Mouse (Mus musculus): ENCODE results near the gene Myrip. TPM values are rescaled to one million over a fixed set of nuclear protein-coding genes. Genes with fewer than 3 reads are reported as not detected.

Myrip gene
- polyA plus RNA-seq, 1 experiment from 2014 or later, result 0.34 TPM

DNA sequence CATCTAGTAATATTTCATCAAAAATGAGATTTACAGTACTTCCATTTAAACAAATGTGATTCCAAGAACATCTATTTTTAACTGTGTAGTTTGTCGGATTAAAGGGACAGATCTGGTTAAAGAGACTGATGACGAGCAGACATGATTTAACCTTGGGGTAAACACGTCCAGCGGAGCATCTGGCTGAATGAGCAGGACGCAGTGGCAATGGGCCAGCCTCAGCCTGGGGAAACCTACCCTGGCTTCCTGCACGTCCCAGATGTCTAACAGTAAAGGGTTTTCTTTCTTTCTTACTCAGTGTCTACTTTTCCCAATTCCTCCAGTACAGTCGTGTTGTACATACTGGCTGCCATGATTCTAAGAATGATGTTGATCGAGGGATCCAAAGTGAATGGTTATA is 185.8 kb downstream of the Myrip start:
- TF ChIP-seq CTCF (IDR thresholded peaks at IDR 0.05; ENCODE audit: low read depth), result no peak
- Histone ChIP-seq H3K36me3 (ENCODE audit: insufficient read depth, low read length) (no peaks in the 10 kb centered on the region), H3K4me3 (replicated peaks; ENCODE audit: low read depth, low read length) (no peak overlapping the region), H3K27ac (no peak overlapping the region), H3K4me1 (replicated peaks; ENCODE audit: insufficient read depth, low read length) (no peaks in the 10 kb centered on the region), H3K9ac (ENCODE audit: low read depth, low read length) (no peak overlapping the region), H3K27me3 (ENCODE audit: insufficient read depth, low read length) (no peaks in the 10 kb centered on the region), H3K4me2 (ENCODE audit: low read length) (no peak overlapping the region), H3K9me3 (replicated peaks; ENCODE audit: low read length) (no peaks in the 10 kb centered on the region)
- DNase-seq (ENCODE audit: low spot score) (no peak), ATAC-seq (replicated peaks; ENCODE audit: low FRiP score, low read depth) (no peak)
- 59% methylated on average over 8 of the region's 8 CpGs for WGBS

DNA sequence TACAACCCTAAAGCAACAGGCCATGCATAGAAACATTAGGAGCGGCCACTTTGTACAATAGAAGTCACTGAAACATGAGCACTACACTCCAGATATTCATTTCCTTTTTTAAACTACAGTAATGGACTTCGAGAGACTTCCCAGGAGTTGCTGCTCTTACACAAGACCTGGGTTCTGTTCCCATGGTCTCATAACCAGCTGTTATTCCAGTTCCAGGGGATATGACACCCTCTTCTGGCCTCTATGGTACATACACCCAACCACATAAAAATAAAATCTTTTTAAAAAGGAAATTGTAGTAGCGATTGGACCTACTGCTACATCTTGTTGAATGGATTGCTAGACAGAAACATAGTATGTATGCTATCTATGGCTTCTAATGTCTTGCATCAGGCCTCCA is 190.2 kb downstream of the Myrip start:
- no peak for ATAC-seq (replicated peaks; ENCODE audit: low FRiP score, low read depth)
- Histone ChIP-seq H3K36me3 (ENCODE audit: insufficient read depth, low read length) (peaks cover 19% of the 10 kb centered on the region), H3K4me3 (replicated peaks; ENCODE audit: low read depth, low read length) (peak overlapping the region; percentile 94; the same call in 1 of the 2 replicates), H3K27ac (0 out of 2 replicates have a peak overlapping the region, but pooled peaks have one; percentile 90), H3K4me1 (replicated peaks; ENCODE audit: insufficient read depth, low read length) (peaks cover 6% of the 10 kb centered on the region; the same call in 1 of the 2 replicates), H3K4me2 (ENCODE audit: low read length) (peak overlapping the region; percentile 90; the same call in 1 of the 2 replicates), H3K9ac (ENCODE audit: low read depth, low read length) (no peak overlapping the region), H3K9me3 (replicated peaks; ENCODE audit: low read length) (no peaks in the 10 kb centered on the region), H3K27me3 (ENCODE audit: insufficient read depth, low read length) (no peaks in the 10 kb centered on the region)
- WGBS, result 88% methylated on average over 3 of the region's 3 CpGs
- no peak for DNase-seq (ENCODE audit: low spot score)
- peak; percentile 47 for TF ChIP-seq CTCF (IDR thresholded peaks at IDR 0.05; ENCODE audit: low read depth)

GRCm38 (mm10) chr9:120492010-120492399 is 190.7 kb downstream of the Myrip start, which contains the start of gene Eif1b:
Eif1b (plus strand) TSS chr9:120492232.
- no peaks in the 10 kb centered on the region for H3K9me3 ChIP-seq (replicated peaks; ENCODE audit: low read length)
- H3K9ac ChIP-seq (ENCODE audit: low read depth, low read length), result peak within 1 kb of the TSS; percentile 94
- WGBS, result 3% methylated on average over 19 of the region's 19 CpGs
- no peak for TF ChIP-seq CTCF (IDR thresholded peaks at IDR 0.05; ENCODE audit: low read depth)
- peaks cover 6% of the 10 kb centered on the region; the same call in 1 of the 2 replicates for H3K4me1 ChIP-seq (replicated peaks; ENCODE audit: insufficient read depth, low read length)
- no peak for DNase-seq (ENCODE audit: low spot score)
- H3K36me3 ChIP-seq (ENCODE audit: insufficient read depth, low read length), result peaks cover 19% of the 10 kb centered on the region
- ATAC-seq (replicated peaks; ENCODE audit: low FRiP score, low read depth), result peak; percentile 55
- peak within 1 kb of the TSS; percentile 94 for H3K4me3 ChIP-seq (replicated peaks; ENCODE audit: low read depth, low read length)
- H3K27me3 ChIP-seq (ENCODE audit: insufficient read depth, low read length), result no peaks in the 10 kb centered on the region
- peak within 1 kb of the TSS; percentile 90 for H3K4me2 ChIP-seq (ENCODE audit: low read length)
- H3K27ac ChIP-seq, result peak within 1 kb of the TSS; percentile 90

GRCm38 (mm10) chr9:120492400-120493351 is 191.4 kb downstream of the Myrip start:
- peak overlapping the region; percentile 94 for H3K4me3 ChIP-seq (replicated peaks; ENCODE audit: low read depth, low read length)
- ATAC-seq (replicated peaks; ENCODE audit: low FRiP score, low read depth), result peak; percentile 82
- no peak for TF ChIP-seq CTCF (IDR thresholded peaks at IDR 0.05; ENCODE audit: low read depth)

GRCm38 (mm10) chr9:120493781-120494180 is 192.5 kb downstream of the Myrip start:
- Histone ChIP-seq H3K27me3 (ENCODE audit: insufficient read depth, low read length) (no peaks in the 10 kb centered on the region), H3K4me3 (replicated peaks; ENCODE audit: low read depth, low read length) (peak overlapping the region; percentile 94), H3K36me3 (ENCODE audit: insufficient read depth, low read length) (peaks cover 19% of the 10 kb centered on the region), H3K27ac (no peak overlapping the region), H3K9ac (ENCODE audit: low read depth, low read length) (peak overlapping the region; percentile 94), H3K4me2 (ENCODE audit: low read length) (peak overlapping the region; percentile 90), H3K4me1 (replicated peaks; ENCODE audit: insufficient read depth, low read length) (peaks cover 6% of the 10 kb centered on the region; the same call in 1 of the 2 replicates), H3K9me3 (replicated peaks; ENCODE audit: low read length) (no peaks in the 10 kb centered on the region)
- ATAC-seq (replicated peaks; ENCODE audit: low FRiP score, low read depth), result no peak
- no peak for DNase-seq (ENCODE audit: low spot score)
- no peak for TF ChIP-seq CTCF (IDR thresholded peaks at IDR 0.05; ENCODE audit: low read depth)
- 73% methylated on average over 12 of the region's 12 CpGs for WGBS

More at GRCm38 (mm10) chr9:120492400-120493351, 191.4 kb downstream of the Myrip start:
- under 1% methylated on average over 96 of the region's 97 CpGs for WGBS
- DNase-seq (ENCODE audit: low spot score), result peak; percentile 87
- no peaks in the 10 kb centered on the region for H3K9me3 ChIP-seq (replicated peaks; ENCODE audit: low read length)
- H3K9ac ChIP-seq (ENCODE audit: low read depth, low read length), result peak overlapping the region; percentile 94
- peak overlapping the region; percentile 90 for H3K27ac ChIP-seq
- H3K27me3 ChIP-seq (ENCODE audit: insufficient read depth, low read length), result no peaks in the 10 kb centered on the region
- H3K4me2 ChIP-seq (ENCODE audit: low read length), result peak overlapping the region; percentile 90
- H3K4me1 ChIP-seq (replicated peaks; ENCODE audit: insufficient read depth, low read length), result peaks cover 6% of the 10 kb centered on the region; the same call in 1 of the 2 replicates
- H3K36me3 ChIP-seq (ENCODE audit: insufficient read depth, low read length), result peaks cover 19% of the 10 kb centered on the region

DNA sequence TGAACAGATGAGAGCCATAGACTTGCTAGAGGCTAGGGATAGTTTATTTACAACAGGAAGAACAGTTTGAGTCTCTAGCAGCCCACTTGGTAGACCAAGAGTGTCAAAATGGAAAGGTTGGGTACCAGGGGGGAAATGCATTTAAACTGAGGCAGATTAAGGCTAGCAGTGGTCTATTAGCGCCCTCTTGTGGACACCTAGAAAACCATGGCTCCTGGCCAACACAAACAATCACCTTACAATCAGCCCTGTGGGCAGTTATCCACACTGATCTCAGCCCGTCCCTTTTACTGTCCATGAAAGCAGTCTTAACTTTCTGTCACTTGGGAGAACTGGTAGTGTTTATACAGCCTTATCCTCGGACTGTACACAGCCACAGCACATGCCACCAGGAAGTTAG is 195.4 kb downstream of the Myrip start:
- DNase-seq (ENCODE audit: low spot score), result peak; percentile 83
- no peak overlapping the region for H3K27ac ChIP-seq
- peaks cover 6% of the 10 kb centered on the region; the same call in 1 of the 2 replicates for H3K4me1 ChIP-seq (replicated peaks; ENCODE audit: insufficient read depth, low read length)
- 0% methylated on average over 3 of the region's 3 CpGs for WGBS
- no peak overlapping the region for H3K4me2 ChIP-seq (ENCODE audit: low read length)
- no peak overlapping the region for H3K4me3 ChIP-seq (replicated peaks; ENCODE audit: low read depth, low read length)
- ATAC-seq (replicated peaks; ENCODE audit: low FRiP score, low read depth), result no peak
- TF ChIP-seq CTCF (IDR thresholded peaks at IDR 0.05; ENCODE audit: low read depth), result peak; percentile 97
- no peaks in the 10 kb centered on the region for H3K9me3 ChIP-seq (replicated peaks; ENCODE audit: low read length)
- H3K36me3 ChIP-seq (ENCODE audit: insufficient read depth, low read length), result peaks cover 19% of the 10 kb centered on the region
- no peaks in the 10 kb centered on the region for H3K27me3 ChIP-seq (ENCODE audit: insufficient read depth, low read length)
- H3K9ac ChIP-seq (ENCODE audit: low read depth, low read length), result no peak overlapping the region
